Mouse (Mus musculus) naive thymus-derived CD4-positive, alpha-beta T cell, adult 2 months (primary cell): ENCODE measurements around the gene Add3.
A peak's percentile ranks its signal among the peaks of the same experiment; 100 is the strongest.

Source experiments
- DNase-seq: peaks from one replicate; pipeline ENCODE4 v3.0.0-alpha.2; 2011; ENCODE audit warnings: low read depth

The Add3 gene

GRCm38 (mm10) chr19:53166367-53166766, 26.1 kb downstream of the Add3 start:
- DNase-seq = no peak

GRCm38 (mm10) chr19:53168576-53168975, 28.3 kb downstream of the Add3 start:
- no peak for DNase-seq

- no peak for DNase-seq
Measured at GRCm38 (mm10) chr19:53170651-53171050, 30.4 kb downstream of the Add3 start.

GRCm38 (mm10) chr19:53174034-53174433, 33.8 kb downstream of the Add3 start:
- DNase-seq = no peak

GRCm38 (mm10) chr19:53175550-53175949, 35.3 kb downstream of the Add3 start:
- DNase-seq = no peak

GRCm38 (mm10) chr19:53176518-53176917, 36.3 kb downstream of the Add3 start:
- DNase-seq = no peak

GRCm38 (mm10) chr19:53178611-53179528, 38.6 kb downstream of the Add3 start:
- DNase-seq = no peak

- peak; percentile 42 for DNase-seq
Measured at GRCm38 (mm10) chr19:53180168-53180803, 40.0 kb downstream of the Add3 start.

- DNase-seq = no peak
Measured at GRCm38 (mm10) chr19:53181003-53181861, 41.0 kb downstream of the Add3 start.

GRCm38 (mm10) chr19:53183620-53184019, 43.4 kb downstream of the Add3 start:
- DNase-seq = peak; percentile 51

GRCm38 (mm10) chr19:53184216-53184615, 44.0 kb downstream of the Add3 start:
- peak; percentile 86 for DNase-seq

- peak; percentile 55 for DNase-seq
Measured at GRCm38 (mm10) chr19:53184911-53185310, 44.7 kb downstream of the Add3 start.

GRCm38 (mm10) chr19:53185486-53186134, 45.4 kb downstream of the Add3 start:
- DNase-seq = peak; percentile 91

- no peak for DNase-seq
Measured at GRCm38 (mm10) chr19:53186456-53186855, 46.2 kb downstream of the Add3 start.

GRCm38 (mm10) chr19:53187533-53187932, 47.3 kb downstream of the Add3 start:
- DNase-seq = peak; percentile 64

GRCm38 (mm10) chr19:53188186-53188585, 47.9 kb downstream of the Add3 start:
- peak; percentile 76 for DNase-seq

- peak; percentile 51 for DNase-seq
Measured at GRCm38 (mm10) chr19:53188724-53189220, 48.5 kb downstream of the Add3 start.

- peak; percentile 69 for DNase-seq
Measured at GRCm38 (mm10) chr19:53189736-53190135, 49.5 kb downstream of the Add3 start.

- no peak for DNase-seq
Measured at GRCm38 (mm10) chr19:53190232-53190631, 50.0 kb downstream of the Add3 start.

GRCm38 (mm10) chr19:53191867-53192487, 51.7 kb downstream of the Add3 start:
- DNase-seq = no peak

GRCm38 (mm10) chr19:53193190-53193589, 52.9 kb downstream of the Add3 start:
- DNase-seq = peak; percentile 51
